Mouse (Mus musculus): ENCODE measurements around the gene Rxfp1. TPM values are rescaled to one million over a fixed set of nuclear protein-coding genes. Genes with fewer than 3 reads are reported as not detected.

Gene Rxfp1
- polyA plus RNA-seq (2015; fragmentation: Nextera tagmentation; extraction: Ambion mirVana) = 0.43 and 0.51 TPM in 2 replicates

DNA sequence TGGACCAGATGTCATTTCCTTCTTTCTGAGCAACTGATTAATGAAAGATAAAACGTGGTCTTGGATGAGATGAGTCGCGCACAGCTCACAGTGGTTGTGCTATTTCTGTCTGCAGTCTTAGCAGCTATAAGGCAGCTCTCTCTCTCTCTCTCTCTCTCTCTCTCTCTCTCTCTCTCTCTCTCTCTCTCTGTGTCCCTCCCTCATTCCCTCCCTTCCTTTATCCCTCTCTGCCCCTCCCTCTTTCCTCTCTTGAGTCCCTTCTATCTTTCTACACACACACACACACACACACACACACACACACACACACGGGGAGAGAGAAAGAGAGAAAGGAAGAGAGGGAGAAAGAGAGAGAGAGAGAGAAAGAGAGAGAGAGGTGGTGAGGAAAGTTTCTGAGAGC lies at the start of gene Rxfp1:
Gene Rxfp1 (minus strand): TSS at position 101 of the 400 bp plus-strand sequence.

DNA sequence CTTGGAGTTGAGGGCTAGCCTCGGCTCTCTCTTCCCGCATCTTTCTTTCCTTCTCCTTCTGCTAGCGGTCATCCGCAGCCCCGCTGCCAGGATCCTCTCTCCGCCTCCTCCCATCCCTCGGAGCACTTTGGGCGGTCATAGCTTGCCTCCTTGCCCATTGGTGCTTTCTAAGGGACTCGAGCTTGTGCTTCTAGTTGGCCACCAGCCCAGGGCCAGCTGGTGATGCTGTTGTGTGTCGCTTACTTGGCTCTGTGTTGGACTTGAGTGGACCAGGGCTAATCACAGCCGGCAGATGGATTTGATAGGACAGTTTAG lies 108.3 kb downstream of the Rxfp1 start, which contains the start of gene Etfdh:
Gene Etfdh (minus strand): TSS at position 85 of the 315 bp plus-strand sequence.

GRCm38 (mm10) chr3:79628561-79629415 lies 108.9 kb downstream of the Rxfp1 start, which contains the start of gene 4930579G24Rik:
4930579G24Rik (plus strand) TSS chr3:79629079.

Other genes with a start within 250 kb of the Rxfp1 start
- 4.2 and 4.3 TPM in 2 replicates for gene Fnip2, start 170.1 kb downstream of the Rxfp1 start, polyA plus RNA-seq (2015; fragmentation: Nextera tagmentation; extraction: Ambion mirVana)
- 105 and 111 TPM in 2 replicates for gene Ppid, start 146.5 kb downstream of the Rxfp1 start, polyA plus RNA-seq (2015; fragmentation: Nextera tagmentation; extraction: Ambion mirVana)
- gene 4930579G24Rik, start 108.8 kb downstream of the Rxfp1 start, polyA plus RNA-seq (2015; fragmentation: Nextera tagmentation; extraction: Ambion mirVana) = 4.4 and 4.9 TPM in 2 replicates
- 45.7 and 46.0 TPM in 2 replicates for gene Etfdh, start 108.4 kb downstream of the Rxfp1 start, polyA plus RNA-seq (2015; fragmentation: Nextera tagmentation; extraction: Ambion mirVana)
- gene Tmem144, start 114.9 kb upstream of the Rxfp1 start, polyA plus RNA-seq (2015; fragmentation: Nextera tagmentation; extraction: Ambion mirVana) = 5.2 and 5.3 TPM in 2 replicates
- gene Fam198b, start 146.7 kb upstream of the Rxfp1 start, polyA plus RNA-seq (2015; fragmentation: Nextera tagmentation; extraction: Ambion mirVana) = 6.8 and 7.6 TPM in 2 replicates

Data from neural tube, postnatal 0 days (tissue).